Mouse (Mus musculus) G1E (cell line): ENCODE data around the gene Zfp229. TPM values are rescaled to one million over a fixed set of nuclear protein-coding genes. Genes with fewer than 3 reads are reported as not detected.
"Not testable (repeated sequence)": the region's sequence is repeated elsewhere in the genome, so short reads cannot be mapped to it uniquely, and the experiment has no call there.

Experiments
- ATAC-seq: 2 replicates; pipeline ENCODE4 v1.8.0; 2016; ENCODE audit warnings: mild to moderate bottlenecking; ENCODE audit not compliant: insufficient number of reproducible peaks, poor library complexity, low FRiP score, severe bottlenecking; ENCODE audit errors: extremely low read depth
- DNase-seq: peaks from one replicate; pipeline ENCODE4 v3.0.0; 2012; ENCODE audit warnings: low spot score
- H3K27me3 ChIP-seq: 2 replicates; pipeline ENCODE4 v1.6.1; 2012; ENCODE audit warnings: mild to moderate bottlenecking, low read length, inconsistent platforms; ENCODE audit not compliant: insufficient read depth
- H3K36me3 ChIP-seq: replicated peaks from 2 replicates; pipeline ENCODE3; 2012; ENCODE audit warnings: mild to moderate bottlenecking, inconsistent platforms
- H3K4me1 ChIP-seq: 2 replicates; pipeline ENCODE4 v1.6.1; 2012; ENCODE audit warnings: low read depth, low read length, inconsistent platforms, mixed read lengths; ENCODE audit not compliant: insufficient read depth
- H3K4me3 ChIP-seq: 2 replicates; pipeline ENCODE4 v1.5.1; 2012; ENCODE audit warnings: low read depth, mild to moderate bottlenecking, inconsistent platforms, low read length, moderate library complexity, mixed read lengths
- H3K9me3 ChIP-seq: replicated peaks from 2 replicates; pipeline ENCODE4 v1.6.1; 2012; ENCODE audit warnings: inconsistent platforms
- CTCF ChIP-seq: IDR thresholded peaks from 2 replicates; pipeline ENCODE4 v1.5.1; 2012; ENCODE audit warnings: low read depth, low read length, inconsistent platforms, mixed read lengths
- GATA1 ChIP-seq: IDR thresholded peaks from 2 replicates; pipeline ENCODE4 v1.6.1; 2012; ENCODE audit warnings: borderline replicate concordance, low read length, inconsistent platforms, mixed read lengths
- GATA2 ChIP-seq: IDR thresholded peaks from 2 replicates; pipeline ENCODE4 v1.6.1; 2012; ENCODE audit warnings: low read depth, low read length, inconsistent platforms, borderline replicate concordance
- POLR2AphosphoS5 ChIP-seq: IDR thresholded peaks from 2 replicates; pipeline ENCODE4 v1.6.1; 2012; ENCODE audit warnings: low read depth, low read length, inconsistent platforms; ENCODE audit not compliant: insufficient replicate concordance
- TAL1 ChIP-seq: conservative IDR thresholded peaks from 2 replicates; pipeline ENCODE4 v1.6.1; 2012; ENCODE audit warnings: low read depth, low read length, inconsistent platforms, mixed read lengths
- polyA plus RNA-seq: library from polyadenylated mRNA; stranded (reverse); fragments of >175 nt; gene quantifications from 2 replicates; pipeline ENCODE4 v1.2.3, GENCODE M21; 2012
- total RNA-seq, 2 experiments: library from RNA; stranded (forward) in 1 of 2; stranded (reverse) in 1 of 2; fragments of 200-1000 nt in 1 of 2; fragments of >200 nt in 1 of 2; fragmentation: Nextera tagmentation in 1 of 2; gene quantifications; 2 replicates each; pipeline ENCODE4 v1.2.3; 2014 to 2017

The Zfp229 gene
- total and polyA plus RNA-seq, 3 experiments: 2.4 to 8.3 (median 6.0) TPM

DNA sequence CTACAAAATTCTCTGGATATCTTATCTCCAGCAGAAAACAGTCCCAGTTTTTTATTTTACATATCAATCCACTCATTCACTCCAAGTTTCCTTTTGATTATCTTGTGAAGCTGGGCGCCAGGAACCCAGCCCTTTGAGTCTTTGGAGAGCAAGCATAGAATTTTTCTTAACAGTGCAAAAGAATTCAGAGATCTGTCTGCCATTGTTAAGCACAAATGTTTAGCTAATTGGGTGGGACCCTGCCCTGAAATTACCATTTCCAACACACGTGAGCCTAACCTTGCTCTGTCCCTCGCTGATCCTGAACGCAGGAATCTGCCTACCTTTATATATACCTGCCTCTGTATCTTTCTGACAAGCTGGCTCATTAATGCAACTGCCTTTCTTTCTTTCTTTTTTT is 61.7 kb downstream of the Zfp229 start:
- no peaks in the 10 kb centered on the region for H3K4me1 ChIP-seq
- no peak overlapping the region for H3K4me3 ChIP-seq
- no peak for TF ChIP-seq GATA1
- no peak for TF ChIP-seq GATA2
- no peak for TF ChIP-seq CTCF
- no peak for TF ChIP-seq TAL1
- TF ChIP-seq POLR2AphosphoS5: no peak
- ATAC-seq (no peak), DNase-seq (no peak)
- no peaks in the 10 kb centered on the region for H3K9me3 ChIP-seq
- no peaks in the 10 kb centered on the region for H3K36me3 ChIP-seq
- no peaks in the 10 kb centered on the region for H3K27me3 ChIP-seq

DNA sequence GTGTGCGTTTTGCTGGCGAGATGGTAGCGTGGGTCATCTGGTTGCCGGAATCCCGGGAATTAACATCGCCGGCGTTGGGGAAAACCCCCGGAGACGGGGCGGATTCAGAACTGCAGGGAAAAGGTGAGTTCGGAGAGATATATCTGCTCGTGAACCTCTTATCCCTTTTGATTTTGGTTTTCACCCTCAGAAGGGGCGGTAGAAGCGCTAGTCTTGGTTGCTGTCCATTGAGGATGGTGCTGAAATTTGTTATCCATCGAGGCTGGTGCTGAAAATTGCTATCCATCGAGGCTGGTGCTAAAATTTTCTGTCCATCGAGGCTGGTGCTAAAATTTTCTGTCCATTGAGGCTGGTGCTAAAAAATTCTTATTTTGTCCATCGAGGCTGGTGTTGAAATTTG is 70.8 kb downstream of the Zfp229 start:
- DNase-seq, H3K4me1 ChIP-seq, H3K27me3 ChIP-seq, H3K9me3 ChIP-seq, H3K36me3 ChIP-seq, H3K4me3 ChIP-seq, ATAC-seq: not testable (repeated sequence)

Other genes starting within 250 kb of the Zfp229 start
- 15.1 and 15.3 TPM in 2 replicates for gene Zfp53, start 241.8 kb upstream of the Zfp229 start, total RNA-seq (2014; fragmentation: Nextera tagmentation)
- 8.5 and 8.7 TPM in 2 replicates for gene Zfp53, start 241.8 kb upstream of the Zfp229 start, total RNA-seq (2017)
- 2.6 and 2.9 TPM in 2 replicates for gene Zfp53, start 241.8 kb upstream of the Zfp229 start, polyA plus RNA-seq
- gene Zfp52, start 195.3 kb upstream of the Zfp229 start, total RNA-seq (2014; fragmentation: Nextera tagmentation): 5.7 and 7.8 TPM in 2 replicates
- gene Zfp52, start 195.3 kb upstream of the Zfp229 start, total RNA-seq (2017): 6.9 and 7.4 TPM in 2 replicates
- 0.36 and 0.61 TPM in 2 replicates for gene Zfp52, start 195.3 kb upstream of the Zfp229 start, polyA plus RNA-seq
- gene Zfp948, start 163.8 kb upstream of the Zfp229 start, total RNA-seq (2014; fragmentation: Nextera tagmentation): 22.6 and 24.2 TPM in 2 replicates
- 11.7 and 13.8 TPM in 2 replicates for gene Zfp948, start 163.8 kb upstream of the Zfp229 start, total RNA-seq (2017)
- gene Zfp948, start 163.8 kb upstream of the Zfp229 start, polyA plus RNA-seq: 1.3 and 2.1 TPM in 2 replicates
- gene Zfp983, start 80.2 kb upstream of the Zfp229 start, total RNA-seq (2014; fragmentation: Nextera tagmentation): 14.8 and 19.3 TPM in 2 replicates
- gene Zfp983, start 80.2 kb upstream of the Zfp229 start, total RNA-seq (2017): 6.0 and 6.7 TPM in 2 replicates
- gene Zfp983, start 80.2 kb upstream of the Zfp229 start, polyA plus RNA-seq: 0.17 and 0.18 TPM in 2 replicates
- 12.7 TPM in 1 of 2 replicates, not detected in the other for gene Gm10226, start 38.9 kb upstream of the Zfp229 start, total RNA-seq (2014; fragmentation: Nextera tagmentation)
- 17.8 and 19.5 TPM in 2 replicates for gene Gm10226, start 38.9 kb upstream of the Zfp229 start, total RNA-seq (2017)
- gene Gm10226, start 38.9 kb upstream of the Zfp229 start, polyA plus RNA-seq: not detected in 2 replicates
- 21.4 and 24.0 TPM in 2 replicates for gene Zfp760, start 23.1 kb upstream of the Zfp229 start, total RNA-seq (2014; fragmentation: Nextera tagmentation)
- gene Zfp760, start 23.1 kb upstream of the Zfp229 start, total RNA-seq (2017): 14.1 and 14.5 TPM in 2 replicates
- 1.0 and 1.2 TPM in 2 replicates for gene Zfp760, start 23.1 kb upstream of the Zfp229 start, polyA plus RNA-seq
- not detected in 2 replicates for gene Zfp820, start 115.0 kb downstream of the Zfp229 start, total RNA-seq (2014; fragmentation: Nextera tagmentation)
- gene Zfp820, start 115.0 kb downstream of the Zfp229 start, total RNA-seq (2017): 0.05 TPM in 1 of 2 replicates, not detected in the other
- gene Zfp820, start 115.0 kb downstream of the Zfp229 start, polyA plus RNA-seq: not detected in 2 replicates
- gene Zfp995, start 179.1 kb downstream of the Zfp229 start, total RNA-seq (2014; fragmentation: Nextera tagmentation): 15.5 and 16.5 TPM in 2 replicates
- gene Zfp995, start 179.1 kb downstream of the Zfp229 start, total RNA-seq (2017): 4.8 and 5.6 TPM in 2 replicates
- gene Zfp995, start 179.1 kb downstream of the Zfp229 start, polyA plus RNA-seq: 0.51 and 0.59 TPM in 2 replicates
- 72.9 and 101 TPM in 2 replicates for gene Zfp942, start 231.7 kb downstream of the Zfp229 start, total RNA-seq (2014; fragmentation: Nextera tagmentation)
- 40.8 and 44.5 TPM in 2 replicates for gene Zfp942, start 231.7 kb downstream of the Zfp229 start, total RNA-seq (2017)
- 1.4 and 2.0 TPM in 2 replicates for gene Zfp942, start 231.7 kb downstream of the Zfp229 start, polyA plus RNA-seq
- gene Zfp943, start 231.8 kb downstream of the Zfp229 start, total RNA-seq (2014; fragmentation: Nextera tagmentation): 21.9 and 28.6 TPM in 2 replicates
- gene Zfp943, start 231.8 kb downstream of the Zfp229 start, total RNA-seq (2017): 15.7 and 18.4 TPM in 2 replicates
- gene Zfp943, start 231.8 kb downstream of the Zfp229 start, polyA plus RNA-seq: 0.36 and 0.54 TPM in 2 replicates